Mouse (Mus musculus): ENCODE results near the gene Zfp800. TPM values are rescaled to one million over a fixed set of nuclear protein-coding genes. Genes with fewer than 3 reads are reported as not detected.

Gene Zfp800
- polyA plus RNA-seq, 1 experiment from 2014 or later: 15.4 TPM

- Histone ChIP-seq H3K27me3 (no peaks in the 10 kb centered on the region), H3K4me2 (replicated peaks) (no peak overlapping the region), H3K9ac (no peak overlapping the region), H3K9me3 (no peaks in the 10 kb centered on the region), H3K27ac (no peak overlapping the region), H3K36me3 (no peaks in the 10 kb centered on the region), H3K4me1 (no peaks in the 10 kb centered on the region), H3K4me3 (no peak overlapping the region)
- WGBS: 74% methylated on average over 7 of the region's 7 CpGs
- no peak for ATAC-seq (ENCODE audit: low FRiP score, low read depth)
Observed at GRCm38 (mm10) chr6:28295581-28295980, 102.2 kb downstream of the Zfp800 start.

- WGBS: 88% methylated on average over 6 of the region's 6 CpGs
- no peak for ATAC-seq (ENCODE audit: low FRiP score, low read depth)
Observed at GRCm38 (mm10) chr6:28292810-28293209, 105.0 kb downstream of the Zfp800 start.

GRCm38 (mm10) chr6:28279886-28280285 lies 117.9 kb downstream of the Zfp800 start:
- H3K9me3 ChIP-seq: no peaks in the 10 kb centered on the region
- no peaks in the 10 kb centered on the region for H3K27me3 ChIP-seq
- H3K4me3 ChIP-seq: no peak overlapping the region
- no peak overlapping the region for H3K27ac ChIP-seq
- no peak overlapping the region for H3K9ac ChIP-seq
- no peak overlapping the region for H3K4me2 ChIP-seq (replicated peaks)
- H3K4me1 ChIP-seq: no peaks in the 10 kb centered on the region
- 66% methylated on average over 2 of the region's 2 CpGs for WGBS
- no peaks in the 10 kb centered on the region for H3K36me3 ChIP-seq
- ATAC-seq (ENCODE audit: low FRiP score, low read depth): no peak

More at GRCm38 (mm10) chr6:28292810-28293209, 105.0 kb downstream of the Zfp800 start:
- no peaks in the 10 kb centered on the region for H3K9me3 ChIP-seq
- no peaks in the 10 kb centered on the region for H3K4me1 ChIP-seq
- no peaks in the 10 kb centered on the region for H3K36me3 ChIP-seq
- H3K27me3 ChIP-seq: no peaks in the 10 kb centered on the region
- no peak overlapping the region for H3K4me2 ChIP-seq (replicated peaks)
- no peak overlapping the region for H3K27ac ChIP-seq
- no peak overlapping the region for H3K4me3 ChIP-seq
- H3K9ac ChIP-seq: no peak overlapping the region

- Histone ChIP-seq H3K9me3 (no peaks in the 10 kb centered on the region), H3K4me1 (peaks cover 7% of the 10 kb centered on the region), H3K9ac (peak overlapping the region; percentile 86), H3K4me3 (peak overlapping the region; percentile 84), H3K27me3 (0 out of 2 replicates have a peak, but pooled peaks cover 4% of the 10 kb centered on the region), H3K36me3 (peaks cover 8% of the 10 kb centered on the region; the same call in 1 of the 2 replicates), H3K27ac (peak overlapping the region; percentile 78), H3K4me2 (replicated peaks) (peak overlapping the region; percentile 95)
- ATAC-seq (ENCODE audit: low FRiP score, low read depth): peak; percentile 74
- WGBS: under 1% methylated on average over 29 of the region's 29 CpGs
Observed at GRCm38 (mm10) chr6:28262198-28262621, 135.6 kb downstream of the Zfp800 start.

- Histone ChIP-seq H3K9me3 (no peaks in the 10 kb centered on the region), H3K27me3 (0 out of 2 replicates have a peak, but pooled peaks cover 4% of the 10 kb centered on the region), H3K4me2 (replicated peaks) (peak overlapping the region; percentile 95), H3K4me1 (peaks cover 7% of the 10 kb centered on the region), H3K36me3 (peaks cover 8% of the 10 kb centered on the region; the same call in 1 of the 2 replicates), H3K4me3 (peak overlapping the region; percentile 84), H3K9ac (peak overlapping the region; percentile 86), H3K27ac (peak overlapping the region; percentile 78)
- under 1% methylated on average over 99 of the region's 131 CpGs for WGBS
- peak; percentile 97 for ATAC-seq (ENCODE audit: low FRiP score, low read depth)
Observed at GRCm38 (mm10) chr6:28261307-28262197, 136.3 kb downstream of the Zfp800 start.

- H3K36me3 ChIP-seq: peaks cover 8% of the 10 kb centered on the region; the same call in 1 of the 2 replicates
- ATAC-seq (ENCODE audit: low FRiP score, low read depth): peak; percentile 26
- 0 out of 2 replicates have a peak, but pooled peaks cover 4% of the 10 kb centered on the region for H3K27me3 ChIP-seq
- peak overlapping the region; percentile 86 for H3K9ac ChIP-seq
- WGBS: under 1% methylated on average over 64 of the region's 64 CpGs
- no peaks in the 10 kb centered on the region for H3K9me3 ChIP-seq
- peak overlapping the region; percentile 78; the same call in 1 of the 2 replicates for H3K27ac ChIP-seq
- H3K4me1 ChIP-seq: peaks cover 7% of the 10 kb centered on the region
- peak overlapping the region; percentile 95 for H3K4me2 ChIP-seq (replicated peaks)
- H3K4me3 ChIP-seq: peak overlapping the region; percentile 84
Observed at GRCm38 (mm10) chr6:28260425-28261191, 137.2 kb downstream of the Zfp800 start.

GRCm38 (mm10) chr6:28259750-28260149 lies 138.1 kb downstream of the Zfp800 start:
- ATAC-seq (ENCODE audit: low FRiP score, low read depth): no peak
- H3K36me3 ChIP-seq: peaks cover 13% of the 10 kb centered on the region
- no peak overlapping the region for H3K27ac ChIP-seq
- no peaks in the 10 kb centered on the region for H3K9me3 ChIP-seq
- WGBS: 78% methylated on average over 5 of the region's 5 CpGs
- H3K9ac ChIP-seq: no peak overlapping the region
- H3K4me1 ChIP-seq: peaks cover 7% of the 10 kb centered on the region
- H3K4me2 ChIP-seq (replicated peaks): no peak overlapping the region
- H3K4me3 ChIP-seq: no peak overlapping the region
- 0 out of 2 replicates have a peak, but pooled peaks cover 4% of the 10 kb centered on the region for H3K27me3 ChIP-seq

- Histone ChIP-seq H3K4me1 (peaks cover 7% of the 10 kb centered on the region), H3K4me2 (replicated peaks) (no peak overlapping the region), H3K27ac (no peak overlapping the region), H3K4me3 (no peak overlapping the region), H3K9ac (no peak overlapping the region), H3K36me3 (peaks cover 21% of the 10 kb centered on the region), H3K27me3 (0 out of 2 replicates have a peak, but pooled peaks cover 4% of the 10 kb centered on the region), H3K9me3 (no peaks in the 10 kb centered on the region)
- ATAC-seq (ENCODE audit: low FRiP score, low read depth): no peak
- WGBS: 54% methylated on average over 1 of the region's 1 CpGs
Observed at GRCm38 (mm10) chr6:28258440-28258839, 139.4 kb downstream of the Zfp800 start.

- ATAC-seq (ENCODE audit: low FRiP score, low read depth): no peak
- Histone ChIP-seq H3K4me1 (peaks cover 7% of the 10 kb centered on the region), H3K27me3 (no peaks in the 10 kb centered on the region), H3K9me3 (no peaks in the 10 kb centered on the region), H3K4me3 (no peak overlapping the region), H3K9ac (no peak overlapping the region), H3K27ac (no peak overlapping the region), H3K36me3 (peaks cover 25% of the 10 kb centered on the region), H3K4me2 (replicated peaks) (no peak overlapping the region)
- WGBS: 87% methylated on average over 1 of the region's 1 CpGs
Observed at GRCm38 (mm10) chr6:28257772-28258171, 140.0 kb downstream of the Zfp800 start.

GRCm38 (mm10) chr6:28252790-28253189 lies 145.0 kb downstream of the Zfp800 start:
- ATAC-seq (ENCODE audit: low FRiP score, low read depth): no peak
- no peaks in the 10 kb centered on the region for H3K9me3 ChIP-seq
- no peaks in the 10 kb centered on the region for H3K27me3 ChIP-seq
- H3K27ac ChIP-seq: no peak overlapping the region
- H3K4me2 ChIP-seq (replicated peaks): no peak overlapping the region
- no peak overlapping the region for H3K9ac ChIP-seq
- no peaks in the 10 kb centered on the region for H3K4me1 ChIP-seq
- H3K4me3 ChIP-seq: no peak overlapping the region
- peaks cover 31% of the 10 kb centered on the region for H3K36me3 ChIP-seq

- WGBS: 82% methylated on average over 2 of the region's 2 CpGs
- Histone ChIP-seq H3K27me3 (no peaks in the 10 kb centered on the region), H3K9ac (no peak overlapping the region), H3K4me1 (no peaks in the 10 kb centered on the region), H3K4me2 (replicated peaks) (no peak overlapping the region), H3K4me3 (no peak overlapping the region), H3K27ac (no peak overlapping the region), H3K9me3 (no peaks in the 10 kb centered on the region), H3K36me3 (peaks cover 27% of the 10 kb centered on the region)
- ATAC-seq (ENCODE audit: low FRiP score, low read depth): no peak
Observed at GRCm38 (mm10) chr6:28248211-28248610, 149.6 kb downstream of the Zfp800 start.
